Mouse (Mus musculus): ENCODE measurements around the gene Pfn3.

DNA sequence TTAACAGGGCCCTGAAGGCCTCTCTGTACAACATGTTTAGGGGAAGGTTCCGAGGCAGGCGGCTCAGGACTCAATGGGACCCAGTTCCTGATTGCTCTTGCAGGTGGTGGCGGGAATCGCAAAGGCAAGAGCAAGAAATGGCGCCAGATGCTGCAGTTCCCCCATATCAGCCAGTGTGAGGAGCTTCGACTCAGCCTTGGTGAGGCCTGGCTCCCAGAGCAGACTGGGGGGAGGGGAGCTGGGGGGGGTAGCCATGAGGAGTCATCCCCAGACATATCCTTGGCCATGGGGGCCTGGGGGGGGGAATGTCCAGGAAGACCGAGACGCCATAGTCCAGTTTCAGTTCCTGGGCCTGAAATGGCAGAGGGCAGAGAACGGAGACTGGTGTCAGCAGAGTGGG, 34.2 kb upstream of the Pfn3 start:
- TF ChIP-seq CHD2 (IDR thresholded peaks at IDR 0.05; ENCODE audit: low read length) (0 out of 2 replicates have a peak, but pooled peaks have one; percentile 50), POLR2A (IDR thresholded peaks at IDR 0.05; ENCODE audit: low read depth, low read length) (no peak), ETS1 (conservative IDR thresholded peaks at IDR 0.05; ENCODE audit: low read depth, low read length) (no peak), SIN3A (IDR thresholded peaks at IDR 0.05; ENCODE audit: low read length) (no peak), MAX (IDR thresholded peaks at IDR 0.05; ENCODE audit: low read length) (no peak), CHD1 (IDR thresholded peaks at IDR 0.05; ENCODE audit: low read depth, low read length) (no peak), UBTF (IDR thresholded peaks at IDR 0.05; ENCODE audit: low read depth, low read length) (no peak), MXI1 (IDR thresholded peaks at IDR 0.05; ENCODE audit: low read depth, low read length) (no peak), MYC (IDR thresholded peaks at IDR 0.05; ENCODE audit: low read depth, low read length) (0 out of 2 replicates have a peak, but pooled peaks have one; percentile 8)

Data from CH12.LX (cell line).